Mouse (Mus musculus): Measurements from ENCODE around the gene Ssxb5.
"Not testable (repeated sequence)": the region's sequence is repeated elsewhere in the genome, so short reads cannot be mapped to it uniquely, and the experiment has no call there.

Ssxb5 gene

GRCm38 (mm10) chrX:8803391-8803790 is at the start of gene Ssxb5:
TSS of gene Ssxb5 (plus strand) at chrX:8803691.
- DNase-seq: not testable (repeated sequence)

GRCm38 (mm10) chrX:8832043-8832442 is 28.6 kb downstream of the Ssxb5 start:
- DNase-seq: peak; percentile 64

- DNase-seq: no peak
Measured at GRCm38 (mm10) chrX:8843694-8844093, 40.2 kb downstream of the Ssxb5 start, which contains the start of gene Gm6592. TSS of gene Gm6592 (plus strand) at chrX:8843994.

- no peak for DNase-seq
Measured at GRCm38 (mm10) chrX:8852486-8852885, 49.0 kb downstream of the Ssxb5 start.

Data from lung, postnatal 36 days (tissue).